Mouse (Mus musculus): ENCODE results near the gene Tmem130.

DNA sequence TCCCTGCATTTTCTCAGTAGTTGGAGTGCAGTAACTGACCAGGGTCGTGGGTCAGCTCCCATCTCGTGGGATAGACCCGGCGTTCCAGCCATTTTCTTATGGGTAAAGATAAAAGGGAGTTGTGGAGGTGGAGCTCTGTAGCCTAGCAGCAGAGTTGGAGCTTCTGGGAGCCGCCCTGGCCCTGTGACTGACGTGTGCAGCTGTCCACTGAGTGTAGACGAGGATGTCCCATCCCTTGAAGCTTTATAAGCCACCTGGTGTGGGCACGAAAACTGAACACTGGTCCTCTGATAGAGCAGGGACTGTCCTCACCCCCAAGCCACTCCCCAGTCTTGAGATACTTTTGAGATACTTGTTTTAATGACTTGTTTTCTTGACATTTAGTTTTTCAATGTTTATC, 19.0 kb upstream of the Tmem130 start:
- TF ChIP-seq CTCF (IDR thresholded peaks at IDR 0.05; ENCODE audit: insufficient read depth, low read length) (no peak), POLR2A (IDR thresholded peaks at IDR 0.05; ENCODE audit: borderline replicate concordance, extremely low read depth, low read depth, low read length) (no peak)
